Mouse (Mus musculus) liver (tissue): ENCODE measurements around the gene Aasdhppt.

Experiments
- DNase-seq: peaks from one replicate; pipeline ENCODE4 v3.0.0-alpha.2; 2020; ENCODE audit warnings: mixed read lengths

Aasdhppt gene

GRCm38 (mm10) chr9:4309351-4310085 lies at the start of gene Aasdhppt, which contains the start of gene Kbtbd3:
Gene Aasdhppt (minus strand): TSS chr9:4309471.
Gene Kbtbd3 (plus strand): TSS chr9:4309833.
- peak; percentile 99 for DNase-seq

GRCm38 (mm10) chr9:4353163-4353562 lies 43.9 kb upstream of the Aasdhppt start:
- DNase-seq: no peak

GRCm38 (mm10) chr9:4318939-4319721 lies 9.9 kb upstream of the Aasdhppt start:
- no peak for DNase-seq

- no peak for DNase-seq
These were observed 6.5 kb upstream of the Aasdhppt start for GRCm38 (mm10) chr9:4315746-4316145.

- DNase-seq: no peak
These were observed 4.7 kb upstream of the Aasdhppt start for GRCm38 (mm10) chr9:4313946-4314345.

GRCm38 (mm10) chr9:4311162-4311561 lies 1.9 kb upstream of the Aasdhppt start:
- DNase-seq: no peak

GRCm38 (mm10) chr9:4310706-4311105 lies 1.4 kb upstream of the Aasdhppt start:
- DNase-seq: no peak

- DNase-seq: no peak
These were observed 482 bp downstream of the Aasdhppt start for GRCm38 (mm10) chr9:4308628-4309350.

GRCm38 (mm10) chr9:4304867-4305266 lies 4.4 kb downstream of the Aasdhppt start:
- no peak for DNase-seq

GRCm38 (mm10) chr9:4300466-4300865 lies 8.8 kb downstream of the Aasdhppt start:
- no peak for DNase-seq

- no peak for DNase-seq
These were observed 25.4 kb downstream of the Aasdhppt start for GRCm38 (mm10) chr9:4283850-4284249.

GRCm38 (mm10) chr9:4266881-4267280 lies 42.4 kb downstream of the Aasdhppt start:
- DNase-seq: no peak

- no peak for DNase-seq
These were observed 48.6 kb downstream of the Aasdhppt start for GRCm38 (mm10) chr9:4260746-4261090.

GRCm38 (mm10) chr9:4259841-4260745 lies 49.2 kb downstream of the Aasdhppt start:
- peak; percentile 46 for DNase-seq

GRCm38 (mm10) chr9:4259074-4259473 lies 50.2 kb downstream of the Aasdhppt start:
- no peak for DNase-seq
